ENCODE assay signal across 8 mouse cellular contexts in genomic region chr11:83556085-83556781, GRCm38 (mm10). TPM values are rescaled to one million over a fixed set of nuclear protein-coding genes. Genes with fewer than 3 reads are reported as not detected.
DNase-seq lines count a peak whose midpoint lies in the region; ATAC-seq and TF ChIP-seq lines count a peak whose summit lies in the region.
"Had no signal": no experiment of that assay in that cellular context is flagged by ENCODE, and none has a peak within 500 bp of the region (broad histone marks: within the 10 kb centered on the region; RNA-seq: fewer than 3 reads in every experiment).

No protein-coding gene starts in this region.

- TF ChIP-seq POLR2A in testis, adult 2 months (IDR thresholded peaks at IDR 0.05; ENCODE audit: control insufficient read depth, low read depth, low read length) = no peak

- no peaks in the 10 kb centered on the region for H3K27me3 ChIP-seq in testis, adult 2 months (ENCODE audit: control insufficient read depth, insufficient read depth, low read length)
- no peaks in the 10 kb centered on the region for H3K27me3 ChIP-seq in heart, postnatal 0 days (ENCODE audit: control insufficient read depth, insufficient read depth, low read length)
- H3K27me3 ChIP-seq in midbrain, embryonic 14.5 days (ENCODE audit: control insufficient read depth, insufficient read depth, low read length) = no peaks in the 10 kb centered on the region

- H3K9ac ChIP-seq in heart, postnatal 0 days (replicated peaks; ENCODE audit: low read depth, low read length) = no peak overlapping the region
- no peak overlapping the region for H3K9ac ChIP-seq in midbrain, embryonic 14.5 days (replicated peaks; ENCODE audit: low read length)

- H3K4me1 ChIP-seq in testis, adult 2 months (ENCODE audit: control insufficient read depth, insufficient read depth, low read length) = no peaks in the 10 kb centered on the region
- H3K4me1 ChIP-seq in heart, postnatal 0 days (ENCODE audit: control insufficient read depth, insufficient read depth) = no peaks in the 10 kb centered on the region
- H3K4me1 ChIP-seq in midbrain, embryonic 14.5 days (ENCODE audit: control insufficient read depth, insufficient read depth, low read length) = no peaks in the 10 kb centered on the region

- no peak overlapping the region for H3K4me2 ChIP-seq in heart, postnatal 0 days (ENCODE audit: low read depth, low read length)
- 0 out of 2 replicates have a peak overlapping the region, but pooled peaks have one; percentile 13 for H3K4me2 ChIP-seq in midbrain, embryonic 14.5 days (ENCODE audit: low read length)

- WGBS in heart, postnatal 0 days = 28% methylated on average over 8 of the region's 8 CpGs
- WGBS in midbrain, embryonic 14.5 days = 26% methylated on average over 8 of the region's 8 CpGs

- no peak overlapping the region for H3K27ac ChIP-seq in testis, adult 2 months (ENCODE audit: control insufficient read depth, insufficient read depth, low read depth, low read length)
- no peak overlapping the region for H3K27ac ChIP-seq in heart, postnatal 0 days (ENCODE audit: low read depth)
- no peak overlapping the region for H3K27ac ChIP-seq in midbrain, embryonic 14.5 days (replicated peaks; ENCODE audit: low read depth, low read length)

- DNase-seq in testis, postnatal 14 days (ENCODE audit: low spot score) = no peak
- DNase-seq in cerebellum, adult 8-10 months = peak; percentile 16
- peak; percentile 85 for DNase-seq in heart, postnatal 0 days (ENCODE audit: low spot score)
- DNase-seq in layer of hippocampus, adult 9-10 months (ENCODE audit: low spot score) = peak; percentile 82
- DNase-seq in midbrain, embryonic 14.5 days = peak; percentile 92
- DNase-seq in telencephalon, adult 2 months (ENCODE audit: low read depth, low spot score) = peak; percentile 82

- 0 out of 2 replicates have a peak, but pooled peaks have one; percentile 5 for TF ChIP-seq CTCF in testis, adult 2 months (IDR thresholded peaks at IDR 0.05; ENCODE audit: control insufficient read depth, insufficient read depth, insufficient replicate concordance, low read depth, low read length)
- peak; percentile 81 for TF ChIP-seq CTCF in heart, postnatal 0 days (IDR thresholded peaks at IDR 0.05; ENCODE audit: low read depth)

- ATAC-seq in heart, postnatal 0 days (ENCODE audit: insufficient read depth, low read depth) = peak; percentile 77
- ATAC-seq in midbrain, embryonic 14.5 days (ENCODE audit: low FRiP score, low TSS enrichment) = no peak

- no peaks in the 10 kb centered on the region for H3K36me3 ChIP-seq in testis, adult 2 months (ENCODE audit: control insufficient read depth, insufficient read depth, low read length)
- H3K36me3 ChIP-seq in heart, postnatal 0 days (replicated peaks; ENCODE audit: control insufficient read depth, insufficient read depth, low read length) = no peaks in the 10 kb centered on the region
- no peaks in the 10 kb centered on the region for H3K36me3 ChIP-seq in midbrain, embryonic 14.5 days (ENCODE audit: control insufficient read depth, insufficient read depth, low read length)

- no peak overlapping the region for H3K4me3 ChIP-seq in testis, adult 2 months (ENCODE audit: control insufficient read depth, low read depth, low read length)
- H3K4me3 ChIP-seq in heart, postnatal 0 days (ENCODE audit: low read depth, low read length) = no peak overlapping the region
- H3K4me3 ChIP-seq in midbrain, embryonic 14.5 days (replicated peaks; ENCODE audit: low read depth, low read length) = no peak overlapping the region

- TF ChIP-seq EP300 in heart, postnatal 0 days (IDR thresholded peaks at IDR 0.05; ENCODE audit: low read depth) = no peak

- H3K9me3 ChIP-seq in heart, postnatal 0 days (replicated peaks; ENCODE audit: control insufficient read depth, low read length) = no peaks in the 10 kb centered on the region
- no peaks in the 10 kb centered on the region for H3K9me3 ChIP-seq in midbrain, embryonic 14.5 days (ENCODE audit: control insufficient read depth, low read length)

RNA-seq across cellular contexts. Expression of gene Ccl9, which starts 22.2 kb away (rescaled TPM):
- 0.14 and 0.55 TPM in 2 replicates for polyA plus RNA-seq in testis, adult 2 months (2012; rRNA removed)
- 3.5 and 8.6 TPM in 2 replicates for total RNA-seq in heart, postnatal 0 days (2014; rRNA removed; ENCODE audit: low replicate concordance)
- 2.2 and 3.6 TPM in 2 replicates for polyA plus RNA-seq in heart, postnatal 0 days (2015; fragmentation: Nextera tagmentation; extraction: Ambion mirVana)
- 0.27 and 6.9 TPM in 2 replicates for polyA plus RNA-seq in midbrain, embryonic 14.5 days (2014; fragmentation: Nextera tagmentation; extraction: Ambion mirVana)

RNA-seq across cellular contexts. Expression of gene Ccl5, which starts 25.9 kb away (rescaled TPM):
- polyA plus RNA-seq in testis, adult 2 months (2012; rRNA removed) = 2.3 and 3.5 TPM in 2 replicates
- total RNA-seq in heart, postnatal 0 days (2014; rRNA removed; ENCODE audit: low replicate concordance) = not detected in 2 replicates
- polyA plus RNA-seq in heart, postnatal 0 days (2015; fragmentation: Nextera tagmentation; extraction: Ambion mirVana) = 0.31 and 0.65 TPM in 2 replicates
- polyA plus RNA-seq in midbrain, embryonic 14.5 days (2014; fragmentation: Nextera tagmentation; extraction: Ambion mirVana) = 1.6 TPM in 1 of 2 replicates, not detected in the other

RNA-seq across cellular contexts. Expression of gene Heatr9, which starts 34.3 kb away (rescaled TPM):
- polyA plus RNA-seq in testis, adult 2 months (2012; rRNA removed) = 8.7 and 10.8 TPM in 2 replicates
- total RNA-seq in heart, postnatal 0 days (2014; rRNA removed; ENCODE audit: low replicate concordance) = not detected in 2 replicates
- not detected in 2 replicates for polyA plus RNA-seq in heart, postnatal 0 days (2015; fragmentation: Nextera tagmentation; extraction: Ambion mirVana)
- polyA plus RNA-seq in midbrain, embryonic 14.5 days (2014; fragmentation: Nextera tagmentation; extraction: Ambion mirVana) = not detected in 2 replicates
- polyA plus RNA-seq: gonadal fat pad, adult 2 months had no signal

RNA-seq across cellular contexts. Expression of gene Ccl6, which starts 36.7 kb away (rescaled TPM):
- polyA plus RNA-seq in testis, adult 2 months (2012; rRNA removed) = 0.14 and 0.65 TPM in 2 replicates
- 2.2 TPM in 1 of 2 replicates, not detected in the other for total RNA-seq in heart, postnatal 0 days (2014; rRNA removed; ENCODE audit: low replicate concordance)
- 5.1 and 5.5 TPM in 2 replicates for polyA plus RNA-seq in heart, postnatal 0 days (2015; fragmentation: Nextera tagmentation; extraction: Ambion mirVana)
- polyA plus RNA-seq in midbrain, embryonic 14.5 days (2014; fragmentation: Nextera tagmentation; extraction: Ambion mirVana) = 1.1 and 2.8 TPM in 2 replicates
